Mouse (Mus musculus) megakaryocyte, embryonic 14.5 days (primary cell): ENCODE data around the gene Ptprg.

Experiments used
- FLI1 ChIP-seq: IDR thresholded peaks from 2 replicates; pipeline ENCODE4 v1.6.1; 2012; ENCODE audit warnings: low read length, inconsistent platforms, mixed read lengths
- GATA1 ChIP-seq: IDR thresholded peaks from 3 replicates; pipeline ENCODE4 v1.6.1; 2012; ENCODE audit warnings: mixed read lengths, low read length, inconsistent platforms, borderline replicate concordance

DNA sequence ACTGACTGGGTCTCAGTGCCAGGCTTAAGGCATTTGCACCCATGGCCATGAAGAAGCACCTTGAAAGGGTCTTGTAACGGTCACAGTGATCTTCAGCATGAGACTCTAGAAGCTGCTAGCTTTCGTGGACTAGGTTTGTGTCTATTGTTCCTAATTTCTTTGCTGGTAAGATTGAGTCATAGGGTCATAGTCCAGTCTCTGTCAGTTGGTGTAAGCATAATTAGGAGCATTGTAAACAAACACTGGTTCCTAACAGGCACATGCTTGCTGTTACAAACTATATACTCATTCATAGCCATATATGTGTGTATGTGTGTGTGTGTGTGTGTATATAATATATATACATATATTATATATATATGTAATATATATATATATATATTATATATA, 19.1 kb downstream of the Ptprg start:
- TF ChIP-seq GATA1 = no peak
- no peak for TF ChIP-seq FLI1
